Mouse (Mus musculus) hindbrain, embryonic 16.5 days (tissue): ENCODE measurements around the gene Wfdc3. TPM values are rescaled to one million over a fixed set of nuclear protein-coding genes. Genes with fewer than 3 reads are reported as not detected.
A peak's percentile ranks its signal among the peaks of the same experiment; 100 is the strongest.

Experiments used
- ATAC-seq: fragments of 200-750 bp; cut with Nextera tagmentation; 2 replicates; pipeline ENCODE4 v1.8.0; 2017; ENCODE audit warnings: moderate TSS enrichment, moderate library complexity
- H3K27ac ChIP-seq: fragments of 300-500 bp; sonication (generic); 2 replicates; pipeline ENCODE4 v1.5.1; 2014; ENCODE audit warnings: low read depth, mild to moderate bottlenecking, control low read depth, low read length, moderate library complexity
- H3K27me3 ChIP-seq: fragments of 300-500 bp; sonication (generic); replicated peaks from 2 replicates; pipeline ENCODE4 v1.6.1; 2014; ENCODE audit warnings: low read length; ENCODE audit not compliant: control insufficient read depth, insufficient read depth
- H3K36me3 ChIP-seq: fragments of 300-500 bp; sonication (generic); 2 replicates; pipeline ENCODE4 v1.6.1; 2014; ENCODE audit warnings: mild to moderate bottlenecking, low read length, moderate library complexity, mixed read lengths; ENCODE audit not compliant: control insufficient read depth, insufficient read depth
- H3K4me1 ChIP-seq: fragments of 300-500 bp; sonication (generic); 2 replicates; pipeline ENCODE4 v1.6.1; 2014; ENCODE audit warnings: low read depth, low read length; ENCODE audit not compliant: control insufficient read depth, insufficient read depth
- H3K4me2 ChIP-seq: fragments of 300-500 bp; sonication (generic); 2 replicates; pipeline ENCODE4 v1.6.1; 2014; ENCODE audit warnings: mild to moderate bottlenecking, low read length, control low read depth, moderate library complexity
- H3K4me3 ChIP-seq: fragments of 300-500 bp; sonication (generic); 2 replicates; pipeline ENCODE4 v1.5.1; 2014; ENCODE audit warnings: mild to moderate bottlenecking, low read length, control low read depth, moderate library complexity
- H3K9ac ChIP-seq: fragments of 300-500 bp; sonication (generic); 2 replicates; pipeline ENCODE4 v1.6.1; 2014; ENCODE audit warnings: low read depth, mild to moderate bottlenecking, control low read depth, low read length, moderate library complexity
- H3K9me3 ChIP-seq: fragments of 300-500 bp; sonication (generic); 2 replicates; pipeline ENCODE4 v1.6.1; 2014; ENCODE audit warnings: mild to moderate bottlenecking, low read length, moderate library complexity; ENCODE audit not compliant: control insufficient read depth
- WGBS: fragments of 180-500 bp; shearing (Covaris S2); extraction: QIAGEN DNeasy Blood & Tissue Kit; methylation state at CpG from one replicate; pipeline ENCODE4 v1.1.7; 2014; 5-methylcytosine and 5-hydroxymethylcytosine counted together
- polyA plus RNA-seq: library from polyadenylated mRNA; unstranded; fragments of >200 nt; fragmentation: Nextera tagmentation; extraction: Ambion mirVana; gene quantifications from 2 replicates; pipeline ENCODE4 v1.2.1, GENCODE M21; 2015

Wfdc3 gene
- polyA plus RNA-seq, 1 experiment from 2014 or later, result 1.7 TPM

GRCm38 (mm10) chr2:164778015-164778287 is 32.2 kb upstream of the Wfdc3 start:
- Histone ChIP-seq H3K36me3 (no peaks in the 10 kb centered on the region), H3K4me2 (no peak overlapping the region), H3K9ac (no peak overlapping the region), H3K4me3 (no peak overlapping the region), H3K4me1 (no peaks in the 10 kb centered on the region), H3K9me3 (no peaks in the 10 kb centered on the region), H3K27me3 (no peaks in the 10 kb centered on the region), H3K27ac (no peak overlapping the region)
- whole genome bisulfite sequencing, result 94% methylated on average over 11 of the region's 11 CpGs
- no peak for ATAC-seq

- WGBS, result 84% methylated on average over 30 of the region's 30 CpGs
- H3K36me3 ChIP-seq, result no peaks in the 10 kb centered on the region
- no peak overlapping the region for H3K27ac ChIP-seq
- no peak overlapping the region for H3K4me3 ChIP-seq
- no peaks in the 10 kb centered on the region for H3K9me3 ChIP-seq
- ATAC-seq, result no peak
- H3K4me1 ChIP-seq, result no peaks in the 10 kb centered on the region
- H3K4me2 ChIP-seq, result no peak overlapping the region
- no peaks in the 10 kb centered on the region for H3K27me3 ChIP-seq
- H3K9ac ChIP-seq, result no peak overlapping the region
Measured at GRCm38 (mm10) chr2:164777246-164778014, 31.7 kb upstream of the Wfdc3 start.

DNA sequence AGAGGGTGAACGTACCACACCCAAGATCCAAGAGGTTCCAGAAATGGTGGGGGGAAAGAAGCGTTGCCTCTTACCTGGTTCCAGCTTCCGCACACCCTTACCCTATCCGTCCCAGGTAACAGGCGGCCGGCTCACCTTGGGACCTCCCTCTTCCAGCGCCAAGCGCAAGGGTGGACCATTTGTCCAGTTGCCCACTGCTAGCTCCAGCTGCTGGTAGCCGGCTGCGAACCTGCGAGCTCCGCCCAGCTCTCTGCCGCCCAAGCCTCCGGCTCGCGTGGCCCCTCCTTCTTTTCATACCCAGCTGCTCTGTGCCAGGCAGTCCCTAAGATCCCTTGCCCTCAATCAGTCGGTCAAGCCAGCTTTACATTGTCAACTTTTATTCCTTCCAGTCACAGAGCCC is 31.1 kb upstream of the Wfdc3 start:
- H3K4me3 ChIP-seq, result no peak overlapping the region
- no peak overlapping the region for H3K27ac ChIP-seq
- no peak overlapping the region for H3K4me2 ChIP-seq
- no peaks in the 10 kb centered on the region for H3K27me3 ChIP-seq
- no peak for ATAC-seq
- H3K4me1 ChIP-seq, result no peaks in the 10 kb centered on the region
- no peaks in the 10 kb centered on the region for H3K36me3 ChIP-seq
- no peak overlapping the region for H3K9ac ChIP-seq
- WGBS, result 66% methylated on average over 17 of the region's 17 CpGs
- no peaks in the 10 kb centered on the region for H3K9me3 ChIP-seq

GRCm38 (mm10) chr2:164776130-164776529 is 30.4 kb upstream of the Wfdc3 start:
- WGBS, result 91% methylated on average over 6 of the region's 6 CpGs
- no peaks in the 10 kb centered on the region for H3K4me1 ChIP-seq

GRCm38 (mm10) chr2:164773989-164774364 is 28.2 kb upstream of the Wfdc3 start:
- Histone ChIP-seq H3K9me3 (no peaks in the 10 kb centered on the region), H3K4me1 (peaks cover 6% of the 10 kb centered on the region), H3K27ac (no peak overlapping the region), H3K9ac (no peak overlapping the region), H3K4me2 (no peak overlapping the region), H3K27me3 (no peaks in the 10 kb centered on the region), H3K4me3 (no peak overlapping the region), H3K36me3 (no peaks in the 10 kb centered on the region)
- WGBS, result 82% methylated on average over 5 of the region's 5 CpGs
- no peak for ATAC-seq

More at GRCm38 (mm10) chr2:164776130-164776529, 30.4 kb upstream of the Wfdc3 start:
- no peaks in the 10 kb centered on the region for H3K36me3 ChIP-seq
- no peak for ATAC-seq
- H3K4me3 ChIP-seq, result no peak overlapping the region
- no peak overlapping the region for H3K4me2 ChIP-seq
- H3K9ac ChIP-seq, result no peak overlapping the region
- H3K9me3 ChIP-seq, result no peaks in the 10 kb centered on the region
- H3K27ac ChIP-seq, result no peak overlapping the region
- no peaks in the 10 kb centered on the region for H3K27me3 ChIP-seq

GRCm38 (mm10) chr2:164773229-164773988 is 27.7 kb upstream of the Wfdc3 start:
- Histone ChIP-seq H3K9me3 (no peaks in the 10 kb centered on the region), H3K27ac (no peak overlapping the region), H3K36me3 (no peaks in the 10 kb centered on the region), H3K4me1 (peaks cover 6% of the 10 kb centered on the region), H3K4me3 (no peak overlapping the region), H3K27me3 (no peaks in the 10 kb centered on the region), H3K4me2 (no peak overlapping the region), H3K9ac (no peak overlapping the region)
- 80% methylated on average over 14 of the region's 14 CpGs for WGBS
- no peak for ATAC-seq

DNA sequence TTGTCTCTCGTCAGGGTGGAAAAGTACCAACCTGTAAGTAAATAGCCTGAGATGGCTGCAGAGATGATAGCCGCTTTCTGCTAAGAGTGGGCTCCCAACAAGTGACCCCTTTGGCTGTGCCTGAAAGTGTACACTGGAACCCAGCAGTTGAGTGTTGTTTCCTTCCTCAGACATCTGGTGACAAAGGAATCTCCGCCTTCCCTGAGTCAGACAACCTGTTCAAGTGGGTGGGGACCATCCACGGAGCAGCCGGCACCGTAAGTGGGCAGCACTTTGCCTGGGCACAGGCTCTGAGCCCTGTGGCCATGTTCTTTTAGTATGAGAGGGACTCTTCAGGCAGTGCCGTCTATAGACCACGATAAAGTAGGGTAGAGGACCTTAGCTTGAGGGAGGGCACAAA is 25.4 kb upstream of the Wfdc3 start:
- WGBS, result 78% methylated on average over 8 of the region's 8 CpGs
- Histone ChIP-seq H3K9ac (no peak overlapping the region), H3K4me2 (peak overlapping the region; percentile 98), H3K27ac (no peak overlapping the region), H3K9me3 (no peaks in the 10 kb centered on the region), H3K4me3 (peak overlapping the region; percentile 67), H3K36me3 (peaks cover 19% of the 10 kb centered on the region), H3K27me3 (no peaks in the 10 kb centered on the region), H3K4me1 (peaks cover 6% of the 10 kb centered on the region)
- ATAC-seq, result no peak

GRCm38 (mm10) chr2:164770279-164770678 is 24.5 kb upstream of the Wfdc3 start:
- no peak for ATAC-seq
- peaks cover 26% of the 10 kb centered on the region for H3K36me3 ChIP-seq
- 5% methylated on average over 15 of the region's 15 CpGs for WGBS
- H3K27ac ChIP-seq, result no peak overlapping the region
- peaks cover 6% of the 10 kb centered on the region for H3K4me1 ChIP-seq
- peak overlapping the region; percentile 67 for H3K4me3 ChIP-seq
- no peaks in the 10 kb centered on the region for H3K27me3 ChIP-seq
- H3K9me3 ChIP-seq, result no peaks in the 10 kb centered on the region
- H3K9ac ChIP-seq, result peak overlapping the region; percentile 63
- H3K4me2 ChIP-seq, result peak overlapping the region; percentile 98

DNA sequence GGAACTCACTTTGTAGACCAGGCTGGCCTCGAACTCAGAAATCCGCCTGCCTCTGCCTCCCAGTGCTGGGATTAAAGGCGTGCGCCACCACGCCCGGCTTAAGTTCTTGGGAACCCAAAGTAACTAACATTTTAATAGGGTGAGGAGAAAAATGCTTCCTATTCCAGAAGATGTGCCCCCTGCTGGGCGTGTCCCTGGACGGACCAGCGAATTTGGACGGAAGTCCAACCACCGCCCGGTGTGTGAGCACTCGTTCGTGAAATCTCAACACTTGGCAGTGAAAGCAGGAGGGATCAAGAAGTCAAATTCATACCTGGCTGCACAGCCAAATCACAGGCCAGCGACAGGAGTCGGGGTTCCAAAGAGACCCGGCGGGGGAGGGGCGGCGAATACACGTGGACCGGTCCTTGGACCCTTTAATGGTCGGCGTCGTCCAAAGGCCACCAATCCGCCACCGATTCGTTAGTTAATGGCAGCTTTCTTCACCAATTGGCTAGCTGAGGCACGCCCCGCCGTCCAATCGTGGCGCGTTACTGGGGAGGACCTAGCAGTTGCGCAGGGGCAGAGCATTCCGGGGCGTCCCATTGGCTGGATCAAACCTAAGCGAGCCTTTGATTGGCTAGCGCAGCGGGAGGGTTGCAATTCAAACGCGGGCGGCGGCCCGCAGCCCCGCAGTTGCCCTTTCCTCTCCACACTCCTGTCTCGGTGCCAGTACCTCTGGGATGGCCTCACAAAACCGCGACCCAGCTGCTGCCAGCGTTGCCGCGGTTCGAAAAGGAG is 23.7 kb upstream of the Wfdc3 start, which contains the start of gene Ube2c:
Gene Ube2c (plus strand): TSS at position 641 of the 780 bp plus-strand sequence.
- ATAC-seq, result peak; percentile 100
- peak within 1 kb of the TSS; percentile 67 for H3K4me3 ChIP-seq
- H3K4me2 ChIP-seq, result peak within 1 kb of the TSS; percentile 98
- H3K9ac ChIP-seq, result peak within 1 kb of the TSS; percentile 63
- peaks cover 33% of the 10 kb centered on the region for H3K36me3 ChIP-seq
- peaks cover 6% of the 10 kb centered on the region for H3K4me1 ChIP-seq
- no peaks in the 10 kb centered on the region for H3K27me3 ChIP-seq
- WGBS, result 3% methylated on average over 53 of the region's 53 CpGs
- no peak within 1 kb of the TSS; the same call in 1 of the 2 replicates for H3K27ac ChIP-seq
- no peaks in the 10 kb centered on the region for H3K9me3 ChIP-seq
